Mouse (Mus musculus): Measurements from ENCODE around the gene Ubtf.
A peak's percentile ranks its signal among the peaks of the same experiment; 100 is the strongest.

GRCm38 (mm10) chr11:102339624-102340023 is 20.1 kb upstream of the Ubtf start:
- TF ChIP-seq CTCF (conservative IDR thresholded peaks at IDR 0.05; ENCODE audit: low read length) (peak; percentile 90), POU5F1 (IDR thresholded peaks at IDR 0.05; ENCODE audit: borderline replicate concordance, low read length) (no peak), NANOG (IDR thresholded peaks at IDR 0.05; ENCODE audit: borderline replicate concordance, low read length) (no peak)
